Comparison of ENCODE assay signal across 28 mouse cellular contexts in the genomic region with DNA sequence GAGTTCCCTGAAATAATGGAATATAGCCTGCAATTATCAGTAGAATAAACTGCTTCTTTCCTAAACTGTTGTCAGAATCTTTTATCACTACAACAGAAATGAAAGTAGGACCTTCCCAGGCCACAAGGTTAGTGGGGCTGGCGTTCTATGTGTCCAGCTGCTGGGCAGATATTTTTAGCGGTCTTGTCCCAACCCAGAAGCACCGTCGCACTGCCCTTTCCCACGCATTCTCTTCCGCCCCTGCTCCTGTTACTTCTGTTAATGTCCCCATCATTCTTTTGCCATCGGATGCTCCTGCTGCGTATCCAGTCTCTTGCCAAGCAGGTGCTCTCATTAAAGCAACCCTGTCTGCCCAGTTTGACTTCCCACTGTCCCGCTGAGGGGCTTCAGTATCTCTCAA.
"Had no signal": no experiment of that assay in that cellular context is flagged by ENCODE, and none has a peak within 500 bp of the region (broad histone marks: within the 10 kb centered on the region; RNA-seq: fewer than 3 reads in every experiment).

No protein-coding gene starts in this region.

- H3K27me3 ChIP-seq: heart, embryonic 13.5 days; hindbrain, embryonic 12.5 days; intestine, embryonic 15.5 days; kidney, embryonic 15.5 days had no signal

- H3K9me3 ChIP-seq: heart, embryonic 13.5 days; heart, embryonic 15.5 days; hindbrain, embryonic 10.5 days; hindbrain, embryonic 12.5 days; hindbrain, embryonic 13.5 days; hindbrain, embryonic 15.5 days; intestine, embryonic 15.5 days; kidney, embryonic 15.5 days had no signal

- H3K4me3 ChIP-seq: heart, embryonic 13.5 days; heart, embryonic 15.5 days; hindbrain, embryonic 10.5 days; hindbrain, embryonic 12.5 days; hindbrain, embryonic 13.5 days; hindbrain, embryonic 15.5 days; intestine, embryonic 15.5 days; kidney, embryonic 15.5 days; layer of hippocampus, adult 2 months; left cerebral cortex, adult 2 months had no signal

- H3K27ac ChIP-seq: heart, embryonic 13.5 days; heart, embryonic 15.5 days; hindbrain, embryonic 10.5 days; hindbrain, embryonic 12.5 days; hindbrain, embryonic 13.5 days; hindbrain, embryonic 14.5 days; hindbrain, embryonic 15.5 days; hindbrain, postnatal 0 days; intestine, embryonic 15.5 days; kidney, embryonic 15.5 days; kidney, postnatal 0 days; layer of hippocampus, adult 2 months; left cerebral cortex, adult 2 months had no signal

- H3K4me1 ChIP-seq: heart, embryonic 13.5 days; heart, embryonic 15.5 days; hindbrain, embryonic 15.5 days; intestine, embryonic 15.5 days; kidney, embryonic 15.5 days had no signal

- H3K9ac ChIP-seq: heart, embryonic 13.5 days; heart, embryonic 15.5 days; hindbrain, embryonic 12.5 days; hindbrain, embryonic 13.5 days; hindbrain, embryonic 14.5 days; hindbrain, embryonic 15.5 days; intestine, embryonic 15.5 days; kidney, embryonic 15.5 days had no signal

- H3K36me3 ChIP-seq: heart, embryonic 13.5 days; heart, embryonic 15.5 days; hindbrain, embryonic 10.5 days; hindbrain, embryonic 12.5 days; hindbrain, embryonic 13.5 days; hindbrain, embryonic 15.5 days; intestine, embryonic 15.5 days; kidney, embryonic 15.5 days had no signal

- DNase-seq: heart, postnatal 14 days; heart, postnatal 36 days; heart, postnatal 4 days; kidney, adult 11 months; kidney, adult 18-20 months; kidney, adult 2 months; kidney, adult 8-10 months; kidney, adult 9 months; kidney, postnatal 10 days; kidney, postnatal 14 days; kidney, postnatal 25 days; kidney, postnatal 36 days; kidney, postnatal 4 days; layer of hippocampus, adult 9-11 months; layer of hippocampus, postnatal 36 days had no signal
